Mouse (Mus musculus) splenic B cell, adult 2 months (primary cell): ENCODE results near the gene Etv6.
A peak's percentile ranks its signal among the peaks of the same experiment; 100 is the strongest.

Source experiments
- DNase-seq: peaks from one replicate; pipeline ENCODE4 v3.0.0-alpha.2; 2011; ENCODE audit warnings: low read depth, low spot score
- H3K27me3 ChIP-seq: 2 replicates; pipeline ENCODE4 v1.6.1; 2012; ENCODE audit warnings: mild to moderate bottlenecking, low read length, moderate library complexity, mixed read lengths; ENCODE audit not compliant: control insufficient read depth, poor library complexity, insufficient read depth, severe bottlenecking
- H3K36me3 ChIP-seq: 2 replicates; pipeline ENCODE4 v1.6.1; 2012; ENCODE audit warnings: mild to moderate bottlenecking, low read length, moderate library complexity, mixed read lengths; ENCODE audit not compliant: control insufficient read depth, poor library complexity, insufficient read depth, severe bottlenecking

Gene Etv6

GRCm38 (mm10) chr6:134186286-134186903 lies 150.9 kb downstream of the Etv6 start:
- no peak for DNase-seq
- H3K36me3 ChIP-seq: no peaks in the 10 kb centered on the region
- H3K27me3 ChIP-seq: no peaks in the 10 kb centered on the region

DNA sequence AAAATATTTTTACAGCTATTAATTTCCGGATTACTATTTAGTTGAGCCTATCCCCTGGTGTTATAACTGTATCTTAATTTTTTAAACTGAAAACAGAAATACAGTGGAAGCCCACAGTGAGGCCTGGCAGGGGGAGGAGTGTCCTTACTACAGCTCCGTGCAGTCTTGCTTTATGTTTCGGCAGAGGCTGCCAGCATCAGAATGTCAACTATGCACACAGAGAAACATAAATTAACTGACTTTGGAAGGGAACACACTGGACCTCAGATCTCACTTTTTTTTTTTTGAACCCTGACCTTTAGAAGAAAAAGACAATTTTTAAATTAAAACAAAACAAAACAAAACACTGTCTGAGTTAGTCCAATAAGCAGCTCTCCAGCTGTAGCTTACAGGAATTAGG lies 153.2 kb downstream of the Etv6 start:
- no peak for DNase-seq
- H3K27me3 ChIP-seq: no peaks in the 10 kb centered on the region

DNA sequence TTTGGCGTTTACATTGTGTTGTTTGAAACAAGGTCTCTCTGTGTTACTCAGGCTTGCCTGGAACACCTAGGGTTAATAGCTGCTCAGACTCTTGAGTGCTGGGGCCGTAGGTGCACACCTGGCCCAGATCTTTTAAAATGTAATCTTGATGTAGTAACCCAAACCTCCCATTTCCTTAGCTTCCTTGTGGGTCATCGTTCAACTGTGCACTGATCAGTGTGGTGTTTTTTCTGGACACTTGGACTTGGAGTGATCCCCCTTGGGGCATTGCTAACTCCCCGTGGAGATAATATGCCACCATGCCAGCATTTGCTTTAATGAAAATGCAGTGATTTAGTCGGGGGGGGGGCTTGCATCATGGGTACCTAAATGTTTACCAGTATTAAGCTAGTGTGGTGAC lies 153.7 kb downstream of the Etv6 start:
- no peak for DNase-seq
- Histone ChIP-seq H3K36me3 (no peaks in the 10 kb centered on the region), H3K27me3 (no peaks in the 10 kb centered on the region)

More for the DNA sequence above, 153.2 kb downstream of the Etv6 start:
- no peaks in the 10 kb centered on the region for H3K36me3 ChIP-seq

DNA sequence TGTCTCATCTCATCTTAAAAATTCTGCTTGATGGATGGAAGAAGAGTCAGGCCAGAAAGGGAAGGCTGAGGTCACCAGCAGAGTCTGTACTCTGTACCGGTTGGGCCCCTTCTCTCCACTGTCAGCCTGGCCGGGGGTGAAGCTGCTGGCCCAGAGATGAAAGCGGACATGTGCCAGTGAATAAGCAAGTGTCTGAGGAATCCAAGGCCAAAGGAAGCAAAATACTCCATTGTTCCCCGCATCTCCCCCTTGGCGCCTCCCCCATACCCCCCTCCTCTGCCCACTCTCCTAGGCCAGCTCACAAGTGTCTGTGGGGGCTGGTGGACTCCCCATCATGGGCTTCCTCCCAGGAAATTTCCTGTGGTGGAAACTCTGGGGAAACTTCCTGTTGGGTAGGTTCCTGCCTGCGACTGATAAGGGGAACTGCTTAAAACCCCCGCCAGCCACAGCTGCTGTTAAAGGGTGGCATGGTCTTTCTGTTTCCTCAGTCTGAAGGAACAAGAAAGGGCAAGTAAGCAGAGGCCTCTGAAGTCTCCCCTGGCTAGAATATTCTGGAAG lies 154.2 kb downstream of the Etv6 start:
- Histone ChIP-seq H3K27me3 (no peaks in the 10 kb centered on the region), H3K36me3 (no peaks in the 10 kb centered on the region)
- DNase-seq: peak; percentile 55

GRCm38 (mm10) chr6:134190597-134191278 lies 155.2 kb downstream of the Etv6 start:
- Histone ChIP-seq H3K36me3 (no peaks in the 10 kb centered on the region), H3K27me3 (no peaks in the 10 kb centered on the region)
- no peak for DNase-seq

DNA sequence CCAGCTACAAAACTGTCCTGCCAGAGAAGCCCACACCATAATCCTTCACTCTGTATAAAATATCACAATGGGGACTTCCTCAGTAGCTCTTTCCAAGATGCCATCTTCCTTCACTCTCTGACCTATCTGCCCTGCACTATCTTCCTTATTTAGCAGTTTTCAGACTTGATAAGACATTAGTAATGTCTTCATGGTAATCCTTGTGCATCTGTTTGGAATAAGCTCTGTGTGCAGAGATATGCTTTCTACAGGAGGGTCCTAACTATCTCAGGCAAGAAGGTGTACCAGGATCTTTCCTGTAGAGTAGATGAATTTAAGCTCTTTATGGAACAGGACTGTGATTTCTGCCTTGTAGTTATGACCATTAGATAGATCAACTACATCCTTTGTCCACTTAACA lies 157.2 kb downstream of the Etv6 start:
- Histone ChIP-seq H3K36me3 (no peaks in the 10 kb centered on the region), H3K27me3 (no peaks in the 10 kb centered on the region)
- DNase-seq: no peak

DNA sequence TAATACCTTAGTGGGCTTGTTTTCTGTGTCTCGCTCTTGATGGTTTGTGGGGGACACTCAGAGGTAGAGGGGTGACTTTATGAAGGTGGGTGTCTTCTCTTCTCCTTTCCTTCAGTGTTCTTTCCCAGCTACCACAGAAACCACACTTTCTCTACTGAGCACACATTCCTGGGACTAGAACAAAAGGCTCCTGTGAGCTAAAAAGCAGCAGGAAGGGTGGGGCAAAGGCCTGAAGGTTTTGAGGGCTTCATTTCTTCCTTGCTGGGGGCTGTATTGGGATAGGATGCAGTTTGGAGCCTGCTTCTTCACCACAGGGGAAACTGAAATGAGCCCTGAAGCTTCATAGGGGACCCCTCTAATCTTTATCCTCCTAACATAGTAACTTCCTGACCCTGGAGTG lies 164.4 kb downstream of the Etv6 start:
- Histone ChIP-seq H3K27me3 (no peaks in the 10 kb centered on the region), H3K36me3 (no peaks in the 10 kb centered on the region)
- no peak for DNase-seq

GRCm38 (mm10) chr6:134200577-134200976 lies 165.1 kb downstream of the Etv6 start:
- H3K36me3 ChIP-seq: no peaks in the 10 kb centered on the region
- no peak for DNase-seq
- H3K27me3 ChIP-seq: no peaks in the 10 kb centered on the region

- Histone ChIP-seq H3K27me3 (no peaks in the 10 kb centered on the region), H3K36me3 (no peaks in the 10 kb centered on the region)
- no peak for DNase-seq
Observed at GRCm38 (mm10) chr6:134202176-134202575, 166.7 kb downstream of the Etv6 start.

GRCm38 (mm10) chr6:134205163-134205562 lies 169.7 kb downstream of the Etv6 start:
- H3K27me3 ChIP-seq: no peaks in the 10 kb centered on the region
- DNase-seq: no peak

GRCm38 (mm10) chr6:134205726-134206125 lies 170.2 kb downstream of the Etv6 start:
- Histone ChIP-seq H3K27me3 (no peaks in the 10 kb centered on the region), H3K36me3 (no peaks in the 10 kb centered on the region)
- DNase-seq: no peak

More at GRCm38 (mm10) chr6:134205163-134205562, 169.7 kb downstream of the Etv6 start:
- H3K36me3 ChIP-seq: no peaks in the 10 kb centered on the region

DNA sequence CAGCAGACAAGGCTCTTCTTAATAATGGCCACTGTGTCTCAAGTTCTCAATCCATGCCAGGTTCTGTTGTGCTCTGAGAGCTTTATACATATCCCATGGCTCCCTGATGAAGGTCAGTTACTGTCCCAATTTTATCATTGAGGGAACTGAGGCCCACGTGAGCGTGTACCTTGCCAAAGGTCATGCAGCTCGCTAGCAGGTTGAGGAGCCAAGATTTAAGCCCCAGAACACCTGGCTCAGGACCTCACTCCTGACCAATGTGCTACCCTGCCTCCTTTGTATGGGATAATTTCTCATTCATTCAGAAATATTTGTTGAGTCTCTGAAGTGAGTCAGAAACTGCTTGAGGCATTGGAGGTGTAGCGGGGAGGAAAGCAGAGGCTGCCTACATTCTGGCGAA lies 170.8 kb downstream of the Etv6 start:
- no peak for DNase-seq
- H3K36me3 ChIP-seq: no peaks in the 10 kb centered on the region
- H3K27me3 ChIP-seq: no peaks in the 10 kb centered on the region

DNA sequence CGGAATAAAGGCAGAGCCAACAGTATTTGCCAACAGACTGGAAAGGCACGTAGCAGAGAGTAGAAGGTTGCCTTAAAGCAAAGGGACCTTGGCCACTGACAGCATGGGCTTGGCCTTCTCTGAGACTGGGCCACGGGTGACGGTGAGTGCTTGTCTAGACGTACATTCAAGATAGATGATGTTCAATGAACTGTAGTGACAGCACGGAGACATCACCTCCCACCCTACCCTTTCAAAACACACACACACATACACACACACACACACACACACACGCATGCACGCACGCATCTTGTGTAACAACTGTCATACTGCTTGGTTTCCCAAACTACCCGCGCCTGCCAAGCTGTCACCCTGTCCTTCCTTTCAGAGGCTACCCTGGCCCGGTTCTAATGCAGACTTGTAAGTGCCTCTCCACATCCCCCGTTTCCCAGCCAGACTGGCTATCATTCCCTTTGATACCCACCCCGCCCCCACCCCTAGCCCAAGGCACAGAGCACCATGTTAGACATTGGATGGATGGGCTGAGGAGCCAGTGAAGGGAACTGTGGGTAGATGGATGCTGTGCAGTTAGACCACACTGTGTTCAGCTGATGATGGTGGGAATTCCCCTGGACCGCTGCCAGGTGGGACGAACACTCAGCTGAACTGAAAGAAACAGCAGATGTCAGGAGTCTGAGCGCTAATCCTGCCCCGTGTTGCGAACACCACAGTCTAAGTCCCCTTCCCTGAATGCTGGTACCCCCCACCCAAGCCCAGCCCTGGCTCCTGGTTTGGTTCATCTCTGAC lies 172.1 kb downstream of the Etv6 start:
- H3K36me3 ChIP-seq: no peaks in the 10 kb centered on the region; the same call in 1 of the 2 replicates
- H3K27me3 ChIP-seq: no peaks in the 10 kb centered on the region
- DNase-seq: peak; percentile 55

GRCm38 (mm10) chr6:134208180-134208952 lies 172.9 kb downstream of the Etv6 start:
- no peak for DNase-seq
- Histone ChIP-seq H3K36me3 (no peaks in the 10 kb centered on the region; the same call in 1 of the 2 replicates), H3K27me3 (no peaks in the 10 kb centered on the region)
